Mouse (Mus musculus) embryonic facial prominence, embryonic 13.5 days (tissue): ENCODE data around the gene Zfp46. TPM values are rescaled to one million over a fixed set of nuclear protein-coding genes. Genes with fewer than 3 reads are reported as not detected.

Experiments used
- ATAC-seq: fragments of 200-750 bp; cut with Nextera tagmentation; 2 replicates; pipeline ENCODE4 v1.8.0; 2017; ENCODE audit warnings: low read depth; ENCODE audit not compliant: insufficient number of reproducible peaks, insufficient read depth, low FRiP score, low TSS enrichment
- H3K27ac ChIP-seq: fragments of 300-500 bp; sonication (generic); 2 replicates; pipeline ENCODE4 v1.5.1; 2015; ENCODE audit warnings: moderate library complexity, mild to moderate bottlenecking, inconsistent platforms
- H3K27me3 ChIP-seq: fragments of 300-500 bp; sonication (generic); 2 replicates; pipeline ENCODE4 v1.6.1; 2015; ENCODE audit warnings: mild to moderate bottlenecking, inconsistent platforms
- H3K36me3 ChIP-seq: fragments of 300-500 bp; sonication (generic); 2 replicates; pipeline ENCODE4 v1.6.1; 2015; ENCODE audit warnings: mild to moderate bottlenecking, inconsistent platforms
- H3K4me1 ChIP-seq: fragments of 300-500 bp; sonication (generic); 2 replicates; pipeline ENCODE4 v1.6.1; 2015; ENCODE audit warnings: inconsistent platforms
- H3K4me2 ChIP-seq: fragments of 300-500 bp; sonication (generic); 2 replicates; pipeline ENCODE4 v1.6.1; 2015; ENCODE audit warnings: moderate library complexity, mild to moderate bottlenecking, inconsistent platforms
- H3K4me3 ChIP-seq: fragments of 300-500 bp; sonication (generic); 2 replicates; pipeline ENCODE4 v1.5.1; 2015; ENCODE audit warnings: mild to moderate bottlenecking, inconsistent platforms
- H3K9ac ChIP-seq: fragments of 300-500 bp; sonication (generic); 2 replicates; pipeline ENCODE4 v1.6.1; 2015; ENCODE audit warnings: mild to moderate bottlenecking, inconsistent platforms
- H3K9me3 ChIP-seq: fragments of 300-500 bp; sonication (generic); 2 replicates; pipeline ENCODE4 v1.6.1; 2016; ENCODE audit warnings: inconsistent platforms
- WGBS: fragments of 180-500 bp; shearing (Covaris S2); methylation state at CpG from one replicate; pipeline ENCODE4 v1.1.7; 2015; ENCODE audit warnings: mixed read lengths; 5-methylcytosine and 5-hydroxymethylcytosine counted together
- polyA plus RNA-seq: library from polyadenylated mRNA; unstranded; fragments of >200 nt; fragmentation: Nextera tagmentation; extraction: Ambion mirVana; gene quantifications from 2 replicates; pipeline ENCODE4 v1.2.1, GENCODE M21; 2015

Gene Zfp46
- polyA plus RNA-seq, 1 experiment from 2014 or later, result 25.2 TPM

GRCm38 (mm10) chr4:136247729-136248463, 36.6 kb upstream of the Zfp46 start, which contains the start of gene Tcea3:
TSS of gene Tcea3 (plus strand) at chr4:136247729.
- Histone ChIP-seq H3K9ac (peak within 1 kb of the TSS; percentile 66), H3K4me1 (peaks cover 45% of the 10 kb centered on the region), H3K36me3 (peaks cover 14% of the 10 kb centered on the region), H3K4me2 (peak within 1 kb of the TSS; percentile 96), H3K4me3 (peak within 1 kb of the TSS; percentile 54), H3K27ac (no peak within 1 kb of the TSS), H3K27me3 (peaks cover 92% of the 10 kb centered on the region), H3K9me3 (no peaks in the 10 kb centered on the region)
- WGBS, result 1% methylated on average over 46 of the region's 46 CpGs
- no peak for ATAC-seq

DNA sequence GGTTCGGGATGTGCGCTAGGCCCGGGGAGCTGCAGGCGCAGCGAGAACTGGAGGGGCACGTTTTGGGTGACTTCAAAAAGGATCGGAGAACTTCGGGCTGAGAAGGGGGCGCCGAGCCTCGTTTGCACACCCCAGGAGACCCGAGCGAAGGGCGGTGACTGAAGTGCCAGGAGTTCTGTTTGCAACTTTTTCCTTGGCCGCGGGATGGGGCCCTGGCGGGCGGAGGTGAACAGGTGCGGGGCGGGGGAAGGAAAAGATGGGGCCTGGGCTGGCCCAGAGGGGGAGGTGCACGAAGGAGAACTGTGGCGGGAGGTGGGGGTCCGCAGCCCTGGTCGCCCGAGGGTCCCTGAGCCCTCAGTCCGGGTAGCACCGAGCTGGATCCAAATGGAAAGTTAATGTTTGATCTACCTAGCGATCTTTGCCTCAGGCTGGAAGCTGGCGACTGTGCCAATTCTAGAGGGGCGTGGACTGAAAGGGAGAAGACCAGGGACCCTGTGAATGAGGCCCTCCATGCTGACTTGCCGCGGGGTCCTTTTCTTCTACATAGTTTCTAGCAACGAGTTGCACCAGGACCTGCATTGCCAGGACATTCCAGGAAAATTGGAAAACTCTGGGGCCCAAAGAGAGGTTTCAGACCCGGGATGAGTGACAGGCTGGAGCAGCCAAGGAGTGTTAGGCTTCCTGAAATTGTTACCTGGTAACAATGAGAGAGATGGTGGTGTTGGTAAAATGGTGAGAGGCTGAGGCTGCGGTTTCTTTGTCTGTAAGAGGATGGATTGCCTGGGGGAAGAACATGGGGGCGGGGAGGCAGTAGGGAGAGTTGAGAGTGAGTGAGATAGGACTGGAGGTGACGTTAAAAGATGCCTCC, 35.8 kb upstream of the Zfp46 start:
- no peak for ATAC-seq

GRCm38 (mm10) chr4:136249332-136249647, 35.2 kb upstream of the Zfp46 start:
- Histone ChIP-seq H3K4me2 (peak overlapping the region; percentile 96), H3K4me1 (peaks cover 45% of the 10 kb centered on the region), H3K36me3 (no peaks in the 10 kb centered on the region; the same call in 1 of the 2 replicates), H3K27ac (no peak overlapping the region), H3K4me3 (peak overlapping the region; percentile 54), H3K9me3 (no peaks in the 10 kb centered on the region), H3K27me3 (peaks cover 82% of the 10 kb centered on the region), H3K9ac (no peak overlapping the region)
- 6% methylated on average over 11 of the region's 11 CpGs for WGBS
- ATAC-seq, result no peak

More for the DNA sequence above, 35.8 kb upstream of the Zfp46 start:
- Histone ChIP-seq H3K4me2 (peak overlapping the region; percentile 96), H3K36me3 (peaks cover 6% of the 10 kb centered on the region), H3K9me3 (no peaks in the 10 kb centered on the region), H3K9ac (peak overlapping the region; percentile 66), H3K4me1 (peaks cover 45% of the 10 kb centered on the region), H3K4me3 (peak overlapping the region; percentile 54), H3K27me3 (peaks cover 88% of the 10 kb centered on the region), H3K27ac (no peak overlapping the region)
- WGBS, result 1% methylated on average over 37 of the region's 37 CpGs

DNA sequence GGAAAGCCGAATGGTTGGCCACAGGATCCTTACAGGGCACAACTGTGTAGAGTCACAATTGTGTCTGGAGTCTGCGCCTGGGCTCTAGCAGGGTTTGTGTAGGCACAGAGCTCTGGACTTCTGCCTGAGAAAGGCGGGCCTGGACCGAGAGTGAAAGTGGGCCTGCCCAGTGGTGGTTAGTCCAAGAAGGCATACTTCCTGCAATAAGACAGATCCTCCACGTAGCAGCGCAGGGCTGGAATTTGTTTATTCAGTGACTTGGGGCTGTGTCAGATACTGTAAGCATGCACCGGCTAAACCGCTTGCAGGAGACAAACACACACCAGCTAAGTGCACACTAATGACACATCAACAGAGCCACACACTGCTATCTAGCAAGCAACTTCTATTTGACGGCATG, 34.7 kb upstream of the Zfp46 start:
- peaks cover 45% of the 10 kb centered on the region for H3K4me1 ChIP-seq
- H3K27ac ChIP-seq, result no peak overlapping the region
- no peak overlapping the region for H3K9ac ChIP-seq
- no peaks in the 10 kb centered on the region; the same call in 1 of the 2 replicates for H3K36me3 ChIP-seq
- WGBS, result 27% methylated on average over 9 of the region's 9 CpGs
- H3K4me2 ChIP-seq, result no peak overlapping the region
- no peak for ATAC-seq
- H3K27me3 ChIP-seq, result peaks cover 78% of the 10 kb centered on the region
- peak overlapping the region; percentile 54; the same call in 1 of the 2 replicates for H3K4me3 ChIP-seq
- no peaks in the 10 kb centered on the region for H3K9me3 ChIP-seq

DNA sequence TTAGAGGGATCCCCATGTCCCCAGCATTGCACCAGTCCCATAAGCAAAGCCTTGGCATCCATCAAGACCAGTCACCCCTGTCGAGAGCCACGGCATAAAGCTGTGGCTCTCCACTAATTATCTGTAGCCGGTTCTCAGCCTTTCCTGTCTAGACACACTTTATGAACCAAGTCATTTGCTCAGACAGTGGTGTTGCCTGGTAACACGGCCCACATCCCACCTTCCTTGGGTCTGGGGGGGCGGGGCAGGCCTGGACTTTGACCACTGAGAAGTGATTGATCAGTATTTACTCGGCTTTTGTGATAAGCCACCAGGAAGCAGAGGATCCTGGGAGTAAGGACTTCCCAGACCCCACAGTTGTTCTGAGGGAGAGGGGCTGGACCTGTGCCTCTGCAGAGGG, 28.6 kb upstream of the Zfp46 start:
- Histone ChIP-seq H3K9ac (no peak overlapping the region), H3K36me3 (no peaks in the 10 kb centered on the region), H3K4me2 (no peak overlapping the region), H3K4me1 (peaks cover 4% of the 10 kb centered on the region; the same call in 1 of the 2 replicates), H3K27ac (no peak overlapping the region), H3K4me3 (no peak overlapping the region), H3K27me3 (peaks cover 18% of the 10 kb centered on the region), H3K9me3 (no peaks in the 10 kb centered on the region)
- no peak for ATAC-seq
- WGBS, result 73% methylated on average over 6 of the region's 6 CpGs

- no peaks in the 10 kb centered on the region for H3K36me3 ChIP-seq
- peaks cover 5% of the 10 kb centered on the region; the same call in 1 of the 2 replicates for H3K4me1 ChIP-seq
- no peak overlapping the region for H3K4me2 ChIP-seq
- H3K27ac ChIP-seq, result no peak overlapping the region
- no peak for ATAC-seq
- H3K9me3 ChIP-seq, result no peaks in the 10 kb centered on the region
- H3K27me3 ChIP-seq, result peaks cover 10% of the 10 kb centered on the region
- H3K4me3 ChIP-seq, result no peak overlapping the region
- WGBS, result 79% methylated on average over 10 of the region's 10 CpGs
- H3K9ac ChIP-seq, result no peak overlapping the region
These were observed 27.8 kb upstream of the Zfp46 start for GRCm38 (mm10) chr4:136256696-136257095.

DNA sequence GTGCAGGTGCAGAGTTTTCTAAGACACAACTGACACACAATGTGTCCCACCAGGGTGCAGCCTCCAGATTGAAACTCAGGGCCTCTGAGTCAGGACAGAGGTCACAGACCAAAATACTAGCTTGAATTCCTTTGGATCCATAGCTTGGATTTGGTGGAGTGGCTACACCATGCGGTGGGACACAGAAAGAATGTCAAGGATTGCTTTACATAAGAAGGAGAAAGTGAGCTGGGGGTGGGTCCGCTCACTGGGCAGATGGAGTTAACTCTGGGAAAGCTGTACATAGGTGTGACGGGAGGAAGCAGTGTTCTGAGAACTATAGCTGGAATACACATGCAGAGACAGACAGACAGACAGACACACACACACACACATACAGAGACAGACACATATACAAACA, 24.6 kb upstream of the Zfp46 start:
- no peak overlapping the region for H3K27ac ChIP-seq
- no peaks in the 10 kb centered on the region for H3K36me3 ChIP-seq
- peaks cover 5% of the 10 kb centered on the region; the same call in 1 of the 2 replicates for H3K4me1 ChIP-seq
- 55% methylated on average over 3 of the region's 3 CpGs for WGBS
- no peak overlapping the region for H3K4me3 ChIP-seq
- H3K9ac ChIP-seq, result no peak overlapping the region
- no peak overlapping the region for H3K4me2 ChIP-seq
- ATAC-seq, result no peak
- H3K27me3 ChIP-seq, result 0 out of 2 replicates have a peak, but pooled peaks cover 3% of the 10 kb centered on the region
- no peaks in the 10 kb centered on the region for H3K9me3 ChIP-seq

- no peaks in the 10 kb centered on the region for H3K9me3 ChIP-seq
- H3K9ac ChIP-seq, result 0 out of 2 replicates have a peak overlapping the region, but pooled peaks have one; percentile 32
- H3K27ac ChIP-seq, result no peak overlapping the region
- no peak overlapping the region for H3K4me2 ChIP-seq
- no peak overlapping the region for H3K4me3 ChIP-seq
- 0 out of 2 replicates have a peak, but pooled peaks cover 6% of the 10 kb centered on the region for H3K27me3 ChIP-seq
- no peaks in the 10 kb centered on the region for H3K36me3 ChIP-seq
- WGBS, result 37% methylated on average over 10 of the region's 10 CpGs
- H3K4me1 ChIP-seq, result peaks cover 5% of the 10 kb centered on the region; the same call in 1 of the 2 replicates
- no peak for ATAC-seq
These were observed 23.8 kb upstream of the Zfp46 start for GRCm38 (mm10) chr4:136260491-136261180.

DNA sequence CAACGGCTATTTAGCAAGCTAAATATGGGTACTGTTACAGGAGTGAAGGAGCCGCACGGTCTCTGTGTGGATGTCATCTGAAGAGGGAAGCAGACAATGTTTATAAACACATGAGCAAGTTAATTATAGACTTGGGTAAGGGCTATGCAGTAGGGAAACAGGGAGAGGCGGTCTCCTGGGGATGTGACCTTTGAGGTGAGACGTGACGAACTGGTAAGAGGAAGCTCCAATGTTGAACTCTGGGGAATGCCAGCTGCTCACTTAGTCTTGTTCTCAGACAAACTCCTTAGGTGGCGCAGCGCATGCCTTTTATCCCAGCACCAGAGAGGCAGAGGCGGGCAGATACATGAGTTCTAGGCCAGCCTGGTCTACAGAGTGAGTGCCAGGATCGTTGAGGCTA, 22.6 kb upstream of the Zfp46 start:
- no peaks in the 10 kb centered on the region for H3K36me3 ChIP-seq
- H3K27ac ChIP-seq, result no peak overlapping the region
- H3K4me3 ChIP-seq, result no peak overlapping the region
- H3K9ac ChIP-seq, result no peak overlapping the region
- 0 out of 2 replicates have a peak, but pooled peaks cover 6% of the 10 kb centered on the region for H3K27me3 ChIP-seq
- no peaks in the 10 kb centered on the region for H3K9me3 ChIP-seq
- H3K4me1 ChIP-seq, result peaks cover 9% of the 10 kb centered on the region
- no peak for ATAC-seq
- WGBS, result 58% methylated on average over 10 of the region's 10 CpGs
- no peak overlapping the region for H3K4me2 ChIP-seq

DNA sequence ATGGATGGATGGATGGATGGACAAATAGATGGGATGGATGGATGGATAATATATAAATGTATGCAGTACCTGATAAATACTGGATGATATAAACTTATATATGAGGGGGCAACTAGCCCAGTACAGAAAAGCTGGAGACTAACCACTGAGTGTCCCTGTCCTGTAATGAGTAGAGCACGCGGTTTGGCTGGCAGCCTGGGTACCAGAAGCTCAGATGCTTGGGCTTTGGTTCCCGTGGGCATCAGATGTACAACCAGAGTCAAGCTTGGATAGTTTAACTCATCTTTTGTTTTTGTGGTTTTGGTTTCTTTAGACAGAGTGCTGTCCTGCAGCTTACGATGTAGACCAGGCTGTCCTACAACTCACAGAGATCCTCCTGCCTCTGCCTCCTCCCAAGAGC, 20.9 kb upstream of the Zfp46 start:
- Histone ChIP-seq H3K27me3 (0 out of 2 replicates have a peak, but pooled peaks cover 6% of the 10 kb centered on the region), H3K4me3 (no peak overlapping the region), H3K9ac (no peak overlapping the region), H3K4me1 (peaks cover 10% of the 10 kb centered on the region), H3K4me2 (no peak overlapping the region), H3K9me3 (no peaks in the 10 kb centered on the region), H3K27ac (no peak overlapping the region), H3K36me3 (no peaks in the 10 kb centered on the region)
- no peak for ATAC-seq
- WGBS, result 90% methylated on average over 4 of the region's 4 CpGs

- H3K27me3 ChIP-seq, result 0 out of 2 replicates have a peak, but pooled peaks cover 6% of the 10 kb centered on the region
- WGBS, result 73% methylated on average over 9 of the region's 9 CpGs
- H3K4me3 ChIP-seq, result no peak overlapping the region
- H3K9ac ChIP-seq, result no peak overlapping the region
- H3K9me3 ChIP-seq, result no peaks in the 10 kb centered on the region
- peaks cover 5% of the 10 kb centered on the region; the same call in 1 of the 2 replicates for H3K4me1 ChIP-seq
- H3K36me3 ChIP-seq, result no peaks in the 10 kb centered on the region
- H3K4me2 ChIP-seq, result no peak overlapping the region
- H3K27ac ChIP-seq, result no peak overlapping the region
- ATAC-seq, result no peak
These were observed 17.7 kb upstream of the Zfp46 start for GRCm38 (mm10) chr4:136266716-136267343.
